Mouse (Mus musculus) kidney, embryonic 15.5 days (tissue): ENCODE results near the gene Kcne2. TPM values are rescaled to one million over a fixed set of nuclear protein-coding genes. Genes with fewer than 3 reads are reported as not detected.

ENCODE experiments used
- ATAC-seq: fragments of 200-750 bp; cut with Nextera tagmentation; replicated peaks from 2 replicates; pipeline ENCODE4 v1.8.0; 2017; ENCODE audit warnings: moderate TSS enrichment; ENCODE audit not compliant: low FRiP score
- H3K27ac ChIP-seq: fragments of 300-500 bp; sonication (generic); 2 replicates; pipeline ENCODE4 v1.5.1; 2015; ENCODE audit warnings: mild to moderate bottlenecking, inconsistent platforms
- H3K27me3 ChIP-seq: fragments of 300-500 bp; sonication (generic); 2 replicates; pipeline ENCODE4 v1.6.1; 2015; ENCODE audit warnings: inconsistent platforms
- H3K36me3 ChIP-seq: fragments of 300-500 bp; sonication (generic); 2 replicates; pipeline ENCODE4 v1.6.1; 2015; ENCODE audit warnings: inconsistent platforms
- H3K4me1 ChIP-seq: fragments of 300-500 bp; sonication (generic); 2 replicates; pipeline ENCODE4 v1.6.1; 2015; ENCODE audit warnings: inconsistent platforms
- H3K4me2 ChIP-seq: fragments of 300-500 bp; sonication (generic); 2 replicates; pipeline ENCODE4 v1.6.1; 2015; ENCODE audit warnings: moderate library complexity, mild to moderate bottlenecking, inconsistent platforms
- H3K4me3 ChIP-seq: fragments of 300-500 bp; sonication (generic); replicated peaks from 2 replicates; pipeline ENCODE4 v1.5.1; 2015; ENCODE audit warnings: mild to moderate bottlenecking, inconsistent platforms
- H3K9ac ChIP-seq: fragments of 300-500 bp; sonication (generic); 2 replicates; pipeline ENCODE4 v1.6.1; 2015; ENCODE audit warnings: mild to moderate bottlenecking, inconsistent platforms
- H3K9me3 ChIP-seq: fragments of 300-500 bp; sonication (generic); replicated peaks from 2 replicates; pipeline ENCODE4 v1.6.1; 2016; ENCODE audit warnings: inconsistent platforms
- WGBS: fragments of 180-500 bp; shearing (Covaris S2); methylation state at CpG from one replicate; pipeline ENCODE4 v1.1.7; 2015; ENCODE audit warnings: mixed read lengths; 5-methylcytosine and 5-hydroxymethylcytosine counted together
- polyA plus RNA-seq: library from polyadenylated mRNA; unstranded; fragments of >200 nt; fragmentation: Nextera tagmentation; extraction: Ambion mirVana; gene quantifications from 2 replicates; pipeline ENCODE4 v1.2.1, GENCODE M21; 2015

The Kcne2 gene
- polyA plus RNA-seq, 1 experiment from 2014 or later: 0.27 TPM

- no peaks in the 10 kb centered on the region for H3K9me3 ChIP-seq
- no peak overlapping the region for H3K4me2 ChIP-seq
- no peak overlapping the region for H3K27ac ChIP-seq
- H3K27me3 ChIP-seq: no peaks in the 10 kb centered on the region
- WGBS: 52% methylated on average over 13 of the region's 13 CpGs
- no peaks in the 10 kb centered on the region for H3K4me1 ChIP-seq
- no peak overlapping the region for H3K9ac ChIP-seq
- peaks cover 44% of the 10 kb centered on the region for H3K36me3 ChIP-seq
- ATAC-seq: peak; percentile 67; the same call in 1 of the 2 replicates
- H3K4me3 ChIP-seq: no peak overlapping the region
Measured at GRCm38 (mm10) chr16:92313953-92314741, 22.0 kb downstream of the Kcne2 start.

GRCm38 (mm10) chr16:92316049-92316738, 24.0 kb downstream of the Kcne2 start:
- H3K9me3 ChIP-seq: no peaks in the 10 kb centered on the region
- no peak overlapping the region for H3K9ac ChIP-seq
- H3K27me3 ChIP-seq: no peaks in the 10 kb centered on the region
- no peak overlapping the region for H3K4me2 ChIP-seq
- H3K4me3 ChIP-seq: no peak overlapping the region
- 73% methylated on average over 7 of the region's 7 CpGs for WGBS
- H3K27ac ChIP-seq: no peak overlapping the region
- H3K4me1 ChIP-seq: no peaks in the 10 kb centered on the region
- peaks cover 25% of the 10 kb centered on the region for H3K36me3 ChIP-seq
- ATAC-seq: no peak

- no peaks in the 10 kb centered on the region for H3K9me3 ChIP-seq
- H3K4me1 ChIP-seq: no peaks in the 10 kb centered on the region
- no peak overlapping the region for H3K27ac ChIP-seq
- 67% methylated on average over 20 of the region's 20 CpGs for WGBS
- no peaks in the 10 kb centered on the region for H3K27me3 ChIP-seq
- H3K4me2 ChIP-seq: no peak overlapping the region
- H3K36me3 ChIP-seq: no peaks in the 10 kb centered on the region
- H3K4me3 ChIP-seq: no peak overlapping the region
- no peak for ATAC-seq
- no peak overlapping the region for H3K9ac ChIP-seq
Measured at GRCm38 (mm10) chr16:92319353-92320109, 27.3 kb downstream of the Kcne2 start.

GRCm38 (mm10) chr16:92320361-92320760, 28.2 kb downstream of the Kcne2 start:
- H3K4me2 ChIP-seq: no peak overlapping the region
- no peak overlapping the region for H3K4me3 ChIP-seq
- no peak overlapping the region for H3K27ac ChIP-seq
- no peaks in the 10 kb centered on the region for H3K9me3 ChIP-seq
- no peaks in the 10 kb centered on the region for H3K36me3 ChIP-seq
- WGBS: 85% methylated on average over 3 of the region's 3 CpGs
- no peaks in the 10 kb centered on the region for H3K27me3 ChIP-seq
- no peak overlapping the region for H3K9ac ChIP-seq
- no peak for ATAC-seq
- no peaks in the 10 kb centered on the region for H3K4me1 ChIP-seq

GRCm38 (mm10) chr16:92321341-92321740, 29.2 kb downstream of the Kcne2 start, which contains the start of gene Fam243:
TSS of gene Fam243 (minus strand) at chr16:92321441.
- H3K4me1 ChIP-seq: no peaks in the 10 kb centered on the region
- H3K4me3 ChIP-seq: no peak within 1 kb of the TSS
- H3K9me3 ChIP-seq: no peaks in the 10 kb centered on the region
- WGBS: 85% methylated on average over 8 of the region's 8 CpGs
- no peak for ATAC-seq
- no peak within 1 kb of the TSS for H3K9ac ChIP-seq
- no peak within 1 kb of the TSS for H3K4me2 ChIP-seq
- no peaks in the 10 kb centered on the region for H3K36me3 ChIP-seq
- no peaks in the 10 kb centered on the region for H3K27me3 ChIP-seq
- H3K27ac ChIP-seq: no peak within 1 kb of the TSS

- H3K4me1 ChIP-seq: no peaks in the 10 kb centered on the region
- WGBS: 61% methylated on average over 7 of the region's 7 CpGs
- no peaks in the 10 kb centered on the region for H3K9me3 ChIP-seq
- no peaks in the 10 kb centered on the region for H3K27me3 ChIP-seq
- no peaks in the 10 kb centered on the region for H3K36me3 ChIP-seq
- ATAC-seq: no peak
- no peak overlapping the region for H3K9ac ChIP-seq
- H3K4me2 ChIP-seq: no peak overlapping the region
- no peak overlapping the region for H3K4me3 ChIP-seq
- H3K27ac ChIP-seq: no peak overlapping the region
Measured at GRCm38 (mm10) chr16:92324309-92325061, 32.3 kb downstream of the Kcne2 start.

- no peaks in the 10 kb centered on the region for H3K27me3 ChIP-seq
- H3K4me3 ChIP-seq: no peak overlapping the region
- no peak overlapping the region for H3K27ac ChIP-seq
- no peaks in the 10 kb centered on the region for H3K9me3 ChIP-seq
- no peak overlapping the region for H3K9ac ChIP-seq
- no peak for ATAC-seq
- H3K4me1 ChIP-seq: no peaks in the 10 kb centered on the region
- no peaks in the 10 kb centered on the region for H3K36me3 ChIP-seq
- 68% methylated on average over 1 of the region's 1 CpGs for WGBS
- H3K4me2 ChIP-seq: no peak overlapping the region
Measured at GRCm38 (mm10) chr16:92325062-92325406, 32.8 kb downstream of the Kcne2 start.

- no peak for ATAC-seq
- Histone ChIP-seq H3K36me3 (no peaks in the 10 kb centered on the region), H3K4me1 (peaks cover 7% of the 10 kb centered on the region), H3K9me3 (no peaks in the 10 kb centered on the region), H3K27ac (no peak overlapping the region), H3K27me3 (no peaks in the 10 kb centered on the region), H3K4me2 (no peak overlapping the region), H3K9ac (no peak overlapping the region), H3K4me3 (no peak overlapping the region)
- WGBS: 74% methylated on average over 10 of the region's 10 CpGs
Measured at GRCm38 (mm10) chr16:92327911-92328310, 35.7 kb downstream of the Kcne2 start.

- ATAC-seq: no peak
- Histone ChIP-seq H3K9me3 (no peaks in the 10 kb centered on the region), H3K4me1 (peaks cover 8% of the 10 kb centered on the region), H3K27ac (no peak overlapping the region), H3K4me2 (no peak overlapping the region), H3K36me3 (no peaks in the 10 kb centered on the region), H3K4me3 (no peak overlapping the region), H3K27me3 (peaks cover 6% of the 10 kb centered on the region; the same call in 1 of the 2 replicates), H3K9ac (no peak overlapping the region)
- 43% methylated on average over 5 of the region's 5 CpGs for WGBS
Measured at GRCm38 (mm10) chr16:92330966-92331365, 38.8 kb downstream of the Kcne2 start.

- no peak overlapping the region for H3K4me3 ChIP-seq
- no peak overlapping the region for H3K4me2 ChIP-seq
- no peak overlapping the region for H3K9ac ChIP-seq
- H3K4me1 ChIP-seq: peaks cover 18% of the 10 kb centered on the region
- H3K9me3 ChIP-seq: no peaks in the 10 kb centered on the region
- WGBS: 59% methylated on average over 9 of the region's 9 CpGs
- no peak overlapping the region for H3K27ac ChIP-seq
- H3K36me3 ChIP-seq: no peaks in the 10 kb centered on the region
- no peak for ATAC-seq
- peaks cover 6% of the 10 kb centered on the region; the same call in 1 of the 2 replicates for H3K27me3 ChIP-seq
Measured at GRCm38 (mm10) chr16:92334600-92334999, 42.4 kb downstream of the Kcne2 start.

- no peaks in the 10 kb centered on the region for H3K36me3 ChIP-seq
- H3K27me3 ChIP-seq: peaks cover 6% of the 10 kb centered on the region; the same call in 1 of the 2 replicates
- peak overlapping the region; percentile 43 for H3K4me2 ChIP-seq
- H3K4me1 ChIP-seq: peaks cover 32% of the 10 kb centered on the region
- H3K4me3 ChIP-seq: no peak overlapping the region
- WGBS: 4% methylated on average over 9 of the region's 9 CpGs
- peak overlapping the region; percentile 45; the same call in 1 of the 2 replicates for H3K27ac ChIP-seq
- H3K9me3 ChIP-seq: no peaks in the 10 kb centered on the region
- ATAC-seq: peak; percentile 41; the same call in 1 of the 2 replicates
- no peak overlapping the region for H3K9ac ChIP-seq
Measured at GRCm38 (mm10) chr16:92336280-92336679, 44.1 kb downstream of the Kcne2 start.
